9 mouse cellular contexts compared by ENCODE assay signal in genomic region chr1:136949323-136949741, GRCm38 (mm10). TPM values are rescaled to one million over a fixed set of nuclear protein-coding genes. Genes with fewer than 3 reads are reported as not detected.
DNase-seq lines count a peak whose midpoint lies in the region; ATAC-seq and TF ChIP-seq lines count a peak whose summit lies in the region.
"Had no signal": no experiment of that assay in that cellular context is flagged by ENCODE, and none has a peak within 500 bp of the region (broad histone marks: within the 10 kb centered on the region; RNA-seq: fewer than 3 reads in every experiment).

No protein-coding gene starts in this region.

- TF ChIP-seq POLR2A in small intestine, adult 2 months (IDR thresholded peaks at IDR 0.05; ENCODE audit: low read depth, low read length) = peak; percentile 15; the same call in 1 of the 2 replicates

- no peak for TF ChIP-seq CTCF in lung, postnatal 0 days (IDR thresholded peaks at IDR 0.05)
- TF ChIP-seq CTCF in small intestine, adult 2 months (IDR thresholded peaks at IDR 0.05; ENCODE audit: extremely low read depth, insufficient read length, insufficient replicate concordance, low read depth, low read length) = no peak

- no peak for TF ChIP-seq EP300 in lung, postnatal 0 days (IDR thresholded peaks at IDR 0.05)

- 7% methylated on average over 12 of the region's 12 CpGs for WGBS in lung, postnatal 0 days
- WGBS in forebrain, embryonic 12.5 days = under 1% methylated on average over 12 of the region's 12 CpGs
- 0% methylated on average over 12 of the region's 12 CpGs for WGBS in limb, embryonic 11.5 days
- 4% methylated on average over 12 of the region's 12 CpGs for WGBS in small intestine, adult 2 months

- no peaks in the 10 kb centered on the region for H3K36me3 ChIP-seq in lung, postnatal 0 days (ENCODE audit: insufficient read depth, low read length)
- H3K36me3 ChIP-seq in forebrain, embryonic 12.5 days (replicated peaks) = no peaks in the 10 kb centered on the region
- H3K36me3 ChIP-seq in limb, embryonic 11.5 days (ENCODE audit: control insufficient read depth, insufficient read depth, low read length) = no peaks in the 10 kb centered on the region
- 0 out of 2 replicates have a peak, but pooled peaks cover 3% of the 10 kb centered on the region for H3K36me3 ChIP-seq in small intestine, adult 2 months (ENCODE audit: control insufficient read depth, insufficient read depth, low read length)

- intact Hi-C loops in gastrocnemius, postnatal 14 days (cut with DNase I; ENCODE audit: low total_unique reads) = no loop called here

- peak overlapping the region; percentile 50 for H3K4me3 ChIP-seq in lung, postnatal 0 days (ENCODE audit: low read depth, low read length)
- H3K4me3 ChIP-seq in forebrain, embryonic 12.5 days (replicated peaks) = peak overlapping the region; percentile 45
- peak overlapping the region; percentile 42 for H3K4me3 ChIP-seq in limb, embryonic 11.5 days (ENCODE audit: low read depth, low read length)
- H3K4me3 ChIP-seq in small intestine, adult 2 months (ENCODE audit: low read depth, low read length) = peak overlapping the region; percentile 93

- H3K9me3 ChIP-seq in lung, postnatal 0 days (ENCODE audit: low read length) = no peaks in the 10 kb centered on the region
- no peaks in the 10 kb centered on the region for H3K9me3 ChIP-seq in forebrain, embryonic 12.5 days
- H3K9me3 ChIP-seq in limb, embryonic 11.5 days (ENCODE audit: control insufficient read depth, low read length) = no peaks in the 10 kb centered on the region

- peak overlapping the region; percentile 78 for H3K4me2 ChIP-seq in lung, postnatal 0 days (replicated peaks; ENCODE audit: low read depth, low read length)
- H3K4me2 ChIP-seq in forebrain, embryonic 12.5 days = peak overlapping the region; percentile 72
- H3K4me2 ChIP-seq in limb, embryonic 11.5 days (ENCODE audit: low read depth, severe bottlenecking) = peak overlapping the region; percentile 91

- peak; percentile 29; the same call in 1 of the 2 replicates for ATAC-seq in lung, postnatal 0 days
- 0 out of 2 replicates have a peak, but pooled peaks have one; percentile 10 for ATAC-seq in forebrain, embryonic 12.5 days (ENCODE audit: low FRiP score)
- ATAC-seq in limb, embryonic 11.5 days (ENCODE audit: insufficient number of reproducible peaks, low FRiP score, low TSS enrichment, low read depth) = peak; percentile 3; the same call in 1 of the 2 replicates

- H3K9ac ChIP-seq in lung, postnatal 0 days (replicated peaks; ENCODE audit: low read depth) = no peak overlapping the region
- H3K9ac ChIP-seq in forebrain, embryonic 12.5 days = peak overlapping the region; percentile 18; the same call in 1 of the 2 replicates
- H3K9ac ChIP-seq in limb, embryonic 11.5 days (ENCODE audit: low read length) = no peak overlapping the region

- H3K4me1 ChIP-seq in lung, postnatal 0 days (ENCODE audit: insufficient read depth, low read depth, low read length) = peaks cover 16% of the 10 kb centered on the region
- peaks cover 54% of the 10 kb centered on the region for H3K4me1 ChIP-seq in forebrain, embryonic 12.5 days
- peaks cover 17% of the 10 kb centered on the region; the same call in 1 of the 2 replicates for H3K4me1 ChIP-seq in limb, embryonic 11.5 days (ENCODE audit: control insufficient read depth, insufficient read depth, low read length)
- peaks cover 9% of the 10 kb centered on the region for H3K4me1 ChIP-seq in small intestine, adult 2 months (ENCODE audit: control insufficient read depth, insufficient read depth, insufficient read length, low read length)

- peaks cover 58% of the 10 kb centered on the region for H3K27me3 ChIP-seq in lung, postnatal 0 days (replicated peaks; ENCODE audit: insufficient read depth, low read length)
- H3K27me3 ChIP-seq in forebrain, embryonic 12.5 days = peaks cover 94% of the 10 kb centered on the region
- H3K27me3 ChIP-seq in limb, embryonic 11.5 days (ENCODE audit: control insufficient read depth, insufficient read depth, low read length) = peaks cover 67% of the 10 kb centered on the region
- peaks cover 13% of the 10 kb centered on the region for H3K27me3 ChIP-seq in small intestine, adult 2 months (ENCODE audit: control insufficient read depth, insufficient read depth, low read length)

- DNase-seq in lung, postnatal 0 days (ENCODE audit: low spot score) = peak; percentile 10
- DNase-seq in lung, postnatal 4 days = no peak
- DNase-seq in limb, embryonic 11.5 days (ENCODE audit: low spot score) = no peak
- no peak for DNase-seq in frontal cortex, adult 2 months (ENCODE audit: extremely low spot score in 1 of 2, low spot score in 1 of 2)
- DNase-seq in layer of hippocampus, postnatal 25 days (ENCODE audit: extremely low spot score in 1 of 2, low spot score in 1 of 2) = no peak
- no peak for DNase-seq in gastrocnemius, postnatal 14 days
- DNase-seq: kidney, adult 11 months had no signal

- H3K27ac ChIP-seq in lung, postnatal 0 days (ENCODE audit: low read length) = no peak overlapping the region
- no peak overlapping the region for H3K27ac ChIP-seq in forebrain, embryonic 12.5 days
- no peak overlapping the region for H3K27ac ChIP-seq in limb, embryonic 11.5 days (replicated peaks; ENCODE audit: low read depth, low read length)
- peak overlapping the region; percentile 68 for H3K27ac ChIP-seq in small intestine, adult 2 months (ENCODE audit: insufficient read depth, low read depth, low read length)

RNA-seq across cellular contexts. Expression of gene Nr5a2, which starts 10.9 kb away (rescaled TPM):
- 0.54 and 0.64 TPM in 2 replicates for polyA plus RNA-seq in lung, postnatal 0 days (2015; fragmentation: Nextera tagmentation; extraction: Ambion mirVana)
- polyA plus RNA-seq in forebrain, embryonic 12.5 days (2016; fragmentation: Nextera tagmentation; extraction: Ambion mirVana) = 0.64 and 0.77 TPM in 2 replicates
- polyA plus RNA-seq in limb, embryonic 11.5 days (2014; fragmentation: Nextera tagmentation; extraction: Ambion mirVana) = 0.09 and 0.28 TPM in 2 replicates
- 4.7 and 9.4 TPM in 2 replicates for polyA plus RNA-seq in small intestine, adult 2 months (2012; rRNA removed)
- 0.06 and 0.15 TPM in 2 replicates for polyA plus RNA-seq in frontal cortex, adult 2 months (2012; rRNA removed)
- total RNA-seq in layer of hippocampus, postnatal 25 days (2021) = not detected
- 1 to 10 TPM; 1.6 to 2.6 TPM for total RNA-seq in gastrocnemius, postnatal 14 days (2021)

Comparison
In these comparisons a context has a peak if more than half of its experiments do, and no peak if none do; other contexts are left out.
1. H3K4me3 ChIP-seq: peak in every context shown above with its lines; median percentile 93 in small intestine, adult 2 months; 50 in lung, postnatal 0 days; 45 in forebrain, embryonic 12.5 days; 42 in limb, embryonic 11.5 days.